9 mouse cellular contexts compared by ENCODE assay signal in genomic region chr10:25488456-25488855, GRCm38 (mm10). TPM values are rescaled to one million over a fixed set of nuclear protein-coding genes. Genes with fewer than 3 reads are reported as not detected.
DNase-seq lines count a peak whose midpoint lies in the region; ATAC-seq and TF ChIP-seq lines count a peak whose summit lies in the region.
"Had no signal": no experiment of that assay in that cellular context is flagged by ENCODE, and none has a peak within 500 bp of the region (broad histone marks: within the 10 kb centered on the region; RNA-seq: fewer than 3 reads in every experiment).

No protein-coding gene starts in this region.

- ATAC-seq in granulocyte monocyte progenitor cell, adult 5-6 weeks (replicated peaks; ENCODE audit: poor library complexity, severe bottlenecking) = peak; percentile 79

- no peak for TF ChIP-seq POLR2A in CH12.LX (IDR thresholded peaks at IDR 0.05; ENCODE audit: low read depth, low read length)

- peaks cover 6 to 57% of the 10 kb centered on the region in 2 experiments for H3K36me3 ChIP-seq in CH12.LX (replicated peaks in 1 of 2; ENCODE audit: control insufficient read depth in 1 of 2, insufficient read depth in 1 of 2, low read length in 1 of 2)

- H3K4me1 ChIP-seq in CH12.LX (ENCODE audit: control insufficient read depth in 1 of 2, insufficient read depth in 2 of 2) = no peaks in the 10 kb centered on the region
- H3K4me1 ChIP-seq: limb, embryonic 12.5 days had no signal

- no peaks in the 10 kb centered on the region for H3K79me2 ChIP-seq in CH12.LX (replicated peaks; ENCODE audit: control insufficient read depth, extremely low read depth, insufficient read depth, poor library complexity, severe bottlenecking)

- peak; percentile 67 to 93 for TF ChIP-seq CTCF in CH12.LX (conservative IDR thresholded peaks at IDR 0.05 in 1 of 2, IDR thresholded peaks at IDR 0.05 in 1 of 2; ENCODE audit: low read depth in 2 of 2, low read length in 2 of 2)

- H3K27me3 ChIP-seq in CH12.LX (replicated peaks) = no peaks in the 10 kb centered on the region
- H3K27me3 ChIP-seq: limb, embryonic 12.5 days had no signal

- H3K9me3 ChIP-seq in CH12.LX (replicated peaks; ENCODE audit: low read length) = no peaks in the 10 kb centered on the region
- H3K9me3 ChIP-seq: limb, embryonic 12.5 days had no signal

- no peak overlapping the region for H3K9ac ChIP-seq in CH12.LX (ENCODE audit: insufficient read depth, low read depth)
- H3K9ac ChIP-seq: limb, embryonic 12.5 days had no signal

- no peak overlapping the region for H3K27ac ChIP-seq in CH12.LX (ENCODE audit: insufficient read depth, low read depth)
- H3K27ac ChIP-seq: limb, embryonic 12.5 days had no signal

- DNase-seq in CH12.LX (ENCODE audit: extremely low read depth) = peak; percentile 56
- peak; percentile 29 for DNase-seq in adrenal gland, adult 8-10 months
- DNase-seq in embryo, embryonic 10 days (ENCODE audit: low spot score) = peak; percentile 77
- DNase-seq in kidney, postnatal 14 days = peak; percentile 73
- peak; percentile 60 to 63 for DNase-seq in lung, adult 18-20 months
- peak; percentile 58 for DNase-seq in ovary, postnatal 14 days (ENCODE audit: low spot score)
- peak; percentile 55 to 61 for DNase-seq in thymus, postnatal 36 days

- dilution Hi-C loops in CH12.LX (cut with MboI; ENCODE audit: extremely low pct_ligation_motif_present, extremely low pct_unique_long_range_greater_than_20kb, low sequenced_read_pairs) = no loop called here

- H3K4me3 ChIP-seq in CH12.LX (replicated peaks in 1 of 3; ENCODE audit: low read depth in 2 of 3, low read length in 2 of 3, poor library complexity in 1 of 3) = no peak overlapping the region
- H3K4me3 ChIP-seq: limb, embryonic 12.5 days had no signal

- no peak overlapping the region for H3K4me2 ChIP-seq in CH12.LX (ENCODE audit: insufficient read depth, low read depth, poor library complexity, severe bottlenecking)
- H3K4me2 ChIP-seq: limb, embryonic 12.5 days had no signal

- TF ChIP-seq RAD21 in CH12.LX (IDR thresholded peaks at IDR 0.05; ENCODE audit: low read depth, low read length) = peak; percentile 93

- no peak for TF ChIP-seq EP300 in CH12.LX (IDR thresholded peaks at IDR 0.05; ENCODE audit: low read length)

- in situ Hi-C loops in CH12.LX (cut with MboI; ENCODE audit: low pct_ligation_motif_present, low pct_unique_long_range_greater_than_20kb, low sequenced_read_pairs) = loop anchor here (5.0 kb wide), 1 partner anchor 221 kb away; no protein-coding TSS in a partner anchor

TF ChIP-seq in CH12.LX, 34 proteins besides CTCF, POLR2A, EP300 and RAD21:
- TF ChIP-seq ZMIZ1 (IDR thresholded peaks at IDR 0.05; ENCODE audit: low read depth, low read length) = no peak
- TF ChIP-seq MAX (IDR thresholded peaks at IDR 0.05; ENCODE audit: low read length) = 0 out of 2 replicates have a peak, but pooled peaks have one; percentile 49
- no peak for TF ChIP-seq GABPA (IDR thresholded peaks at IDR 0.05; ENCODE audit: insufficient replicate concordance, low read depth, low read length)
- peak; percentile 96 for TF ChIP-seq ZKSCAN1 (IDR thresholded peaks at IDR 0.05; ENCODE audit: borderline replicate concordance, low read depth, low read length)
- peak; percentile 95 for TF ChIP-seq SMC3 (IDR thresholded peaks at IDR 0.05; ENCODE audit: low read depth, low read length)
- peak; percentile 80 for TF ChIP-seq ZC3H11A (IDR thresholded peaks at IDR 0.05; ENCODE audit: low read depth, low read length)
- no peak for TF ChIP-seq CHD2 (IDR thresholded peaks at IDR 0.05; ENCODE audit: low read length)
- TF ChIP-seq NELFE (IDR thresholded peaks at IDR 0.05; ENCODE audit: low read depth, low read length) = no peak
- peak; percentile 66; the same call in 1 of the 2 replicates for TF ChIP-seq MYC (IDR thresholded peaks at IDR 0.05; ENCODE audit: low read depth, low read length)
- no peak for TF ChIP-seq ELF1 (IDR thresholded peaks at IDR 0.05; ENCODE audit: low read depth, low read length)
- no peak for TF ChIP-seq POLR2AphosphoS2 (IDR thresholded peaks at IDR 0.05; ENCODE audit: low read depth, low read length)

RNA-seq across cellular contexts. Expression of gene Smlr1, which starts 47.6 kb away (rescaled TPM):
- not detected in 2 replicates for total RNA-seq in CH12.LX (2012; rRNA removed)
- not detected in 2 replicates for total RNA-seq in CH12.LX (2014; rRNA removed)
- not detected in 2 replicates for polyA plus RNA-seq in CH12.LX (2012; ENCODE audit: insufficient read length, low read depth)
- not detected for total RNA-seq in adrenal gland, adult 8-10 months (2022)
- total RNA-seq in granulocyte monocyte progenitor cell, adult 5-6 weeks (2014; fragmentation: Nextera tagmentation) = not detected in 2 replicates
- total RNA-seq in granulocyte monocyte progenitor cell, adult 5-6 weeks (2017) = not detected in 2 replicates
- polyA plus RNA-seq: limb, embryonic 12.5 days had no signal
